Mouse (Mus musculus) neural tube, embryonic 11.5 days (tissue): Measurements from ENCODE around the gene Kptn. TPM values are rescaled to one million over a fixed set of nuclear protein-coding genes. Genes with fewer than 3 reads are reported as not detected.

Experiments
- ATAC-seq: fragments of 200-750 bp; cut with Nextera tagmentation; 2 replicates; pipeline ENCODE4 v1.8.0; 2017; ENCODE audit warnings: moderate number of reproducible peaks, mild to moderate bottlenecking, moderate TSS enrichment, moderate library complexity; ENCODE audit not compliant: insufficient read depth, low FRiP score, low TSS enrichment
- DNase-seq: peaks from one replicate; pipeline ENCODE4 v3.0.0-alpha.2; 2015; ENCODE audit warnings: low spot score
- H3K27ac ChIP-seq: fragments of 300-500 bp; sonication (generic); 2 replicates; pipeline ENCODE4 v1.5.1; 2014; ENCODE audit warnings: low read depth, mild to moderate bottlenecking, low read length
- H3K27me3 ChIP-seq: fragments of 300-500 bp; sonication (generic); 2 replicates; pipeline ENCODE4 v1.6.1; 2014; ENCODE audit warnings: mild to moderate bottlenecking, low read length, mixed read lengths; ENCODE audit not compliant: control insufficient read depth, insufficient read depth
- H3K36me3 ChIP-seq: fragments of 300-500 bp; sonication (generic); 2 replicates; pipeline ENCODE4 v1.6.1; 2014; ENCODE audit warnings: mild to moderate bottlenecking, low read length, moderate library complexity, mixed read lengths; ENCODE audit not compliant: control insufficient read depth, insufficient read depth
- H3K4me1 ChIP-seq: fragments of 300-500 bp; sonication (generic); 2 replicates; pipeline ENCODE4 v1.6.1; 2014; ENCODE audit warnings: low read length, mixed read lengths; ENCODE audit not compliant: control insufficient read depth, insufficient read depth
- H3K4me2 ChIP-seq: fragments of 300-500 bp; sonication (generic); 2 replicates; pipeline ENCODE4 v1.6.1; 2014; ENCODE audit warnings: low read depth, mild to moderate bottlenecking, moderate library complexity
- H3K4me3 ChIP-seq: fragments of 300-500 bp; sonication (generic); 2 replicates; pipeline ENCODE4 v1.5.1; 2014; ENCODE audit warnings: low read depth, low read length
- H3K9ac ChIP-seq: fragments of 300-500 bp; sonication (generic); 2 replicates; pipeline ENCODE4 v1.6.1; 2014; ENCODE audit warnings: mild to moderate bottlenecking, low read length
- H3K9me3 ChIP-seq: fragments of 300-500 bp; sonication (generic); 2 replicates; pipeline ENCODE4 v1.6.1; 2016; ENCODE audit warnings: low read length; ENCODE audit not compliant: control insufficient read depth
- WGBS: fragments of 180-500 bp; shearing (Covaris S2); extraction: QIAGEN DNeasy Blood & Tissue Kit; methylation state at CpG from one replicate; pipeline ENCODE4 v1.1.7; 2014; 5-methylcytosine and 5-hydroxymethylcytosine counted together
- polyA plus RNA-seq: library from polyadenylated mRNA; unstranded; fragments of >200 nt; fragmentation: Nextera tagmentation; extraction: Ambion mirVana; gene quantifications from 2 replicates; pipeline ENCODE4 v1.2.1, GENCODE M21; 2014

Kptn gene
- polyA plus RNA-seq, 1 experiment from 2014 or later: 22.8 TPM

DNA sequence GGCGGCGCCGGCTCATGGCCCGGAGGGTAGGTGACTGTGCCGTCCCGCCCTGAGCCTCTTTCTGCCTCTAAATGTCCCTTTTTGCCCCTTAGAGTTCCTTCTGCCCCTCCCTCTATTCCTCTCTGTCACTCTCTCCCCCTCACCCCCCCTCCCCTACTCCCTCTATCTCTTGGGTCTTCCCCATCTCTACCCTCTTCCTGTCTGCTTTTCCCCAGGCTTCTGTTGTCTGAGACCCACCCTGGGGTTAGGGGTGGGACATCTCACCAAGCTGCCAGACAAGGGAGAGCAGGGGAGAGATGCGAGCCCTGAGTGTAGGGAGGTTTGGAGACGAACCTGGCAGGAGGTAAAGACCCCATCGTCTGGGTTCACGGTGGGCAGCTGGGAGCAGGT lies 55.8 kb downstream of the Kptn start:
- Histone ChIP-seq H3K9me3 (0 out of 2 replicates have a peak, but pooled peaks cover 2% of the 10 kb centered on the region), H3K27ac (peak overlapping the region; percentile 89), H3K4me2 (peak overlapping the region; percentile 78), H3K4me1 (peaks cover 32% of the 10 kb centered on the region), H3K27me3 (no peaks in the 10 kb centered on the region), H3K36me3 (peaks cover 12% of the 10 kb centered on the region), H3K9ac (peak overlapping the region; percentile 89), H3K4me3 (peak overlapping the region; percentile 75)
- under 1% methylated on average over 9 of the region's 10 CpGs for WGBS
- DNase-seq: peak; percentile 31
- peak; percentile 1; the same call in 1 of the 2 replicates for ATAC-seq

Other genes starting within 250 kb of the Kptn start
- gene Crx, start 239.9 kb upstream of the Kptn start, polyA plus RNA-seq: not detected in 2 replicates
- 0.56 TPM in 1 of 2 replicates, not detected in the other for gene Crxos, start 237.3 kb upstream of the Kptn start, polyA plus RNA-seq
- 917 and 923 TPM in 2 replicates for gene Selenow, start 197.5 kb upstream of the Kptn start, polyA plus RNA-seq
- 176 and 182 TPM in 2 replicates for gene Nop53, start 173.8 kb upstream of the Kptn start, polyA plus RNA-seq
- gene Ehd2, start 152.3 kb upstream of the Kptn start, polyA plus RNA-seq: 11.2 and 11.3 TPM in 2 replicates
- 7.5 and 8.7 TPM in 2 replicates for gene Bicra, start 72.0 kb upstream of the Kptn start, polyA plus RNA-seq
- gene Zfp541, start 58.1 kb upstream of the Kptn start, polyA plus RNA-seq: 0.08 TPM in 1 of 2 replicates, not detected in the other
- gene Napa, start 21.4 kb upstream of the Kptn start, polyA plus RNA-seq: 175 and 184 TPM in 2 replicates
- 0.95 and 1.0 TPM in 2 replicates for gene Slc8a2, start 9.9 kb downstream of the Kptn start, polyA plus RNA-seq
- 171 and 196 TPM in 2 replicates for gene Meis3, start 55.2 kb downstream of the Kptn start, polyA plus RNA-seq
- 11.9 and 12.1 TPM in 2 replicates for gene Dhx34, start 102.1 kb downstream of the Kptn start, polyA plus RNA-seq
- gene C5ar2, start 124.3 kb downstream of the Kptn start, polyA plus RNA-seq: 0.07 TPM in 1 of 2 replicates, not detected in the other
- 2.1 and 2.3 TPM in 2 replicates for gene C5ar1, start 139.6 kb downstream of the Kptn start, polyA plus RNA-seq
- gene Inafm1, start 153.7 kb downstream of the Kptn start, polyA plus RNA-seq: 12.7 and 13.8 TPM in 2 replicates
- gene Ccdc9, start 166.9 kb downstream of the Kptn start, polyA plus RNA-seq: 19.6 and 20.8 TPM in 2 replicates
- gene Bbc3, start 188.5 kb downstream of the Kptn start, polyA plus RNA-seq: 8.4 and 11.9 TPM in 2 replicates